Mouse (Mus musculus) fat pad, adult 2 months (tissue): ENCODE data around the gene Rnf26.
"Not testable (repeated sequence)": the region's sequence is repeated elsewhere in the genome, so short reads cannot be mapped to it uniquely, and the experiment has no call there.

Source experiments
- DNase-seq: peaks from one replicate; pipeline ENCODE4 v3.0.0-alpha.2; 2011; ENCODE audit warnings: low read depth, low spot score; ENCODE audit errors: extremely low read depth

Gene Rnf26

DNA sequence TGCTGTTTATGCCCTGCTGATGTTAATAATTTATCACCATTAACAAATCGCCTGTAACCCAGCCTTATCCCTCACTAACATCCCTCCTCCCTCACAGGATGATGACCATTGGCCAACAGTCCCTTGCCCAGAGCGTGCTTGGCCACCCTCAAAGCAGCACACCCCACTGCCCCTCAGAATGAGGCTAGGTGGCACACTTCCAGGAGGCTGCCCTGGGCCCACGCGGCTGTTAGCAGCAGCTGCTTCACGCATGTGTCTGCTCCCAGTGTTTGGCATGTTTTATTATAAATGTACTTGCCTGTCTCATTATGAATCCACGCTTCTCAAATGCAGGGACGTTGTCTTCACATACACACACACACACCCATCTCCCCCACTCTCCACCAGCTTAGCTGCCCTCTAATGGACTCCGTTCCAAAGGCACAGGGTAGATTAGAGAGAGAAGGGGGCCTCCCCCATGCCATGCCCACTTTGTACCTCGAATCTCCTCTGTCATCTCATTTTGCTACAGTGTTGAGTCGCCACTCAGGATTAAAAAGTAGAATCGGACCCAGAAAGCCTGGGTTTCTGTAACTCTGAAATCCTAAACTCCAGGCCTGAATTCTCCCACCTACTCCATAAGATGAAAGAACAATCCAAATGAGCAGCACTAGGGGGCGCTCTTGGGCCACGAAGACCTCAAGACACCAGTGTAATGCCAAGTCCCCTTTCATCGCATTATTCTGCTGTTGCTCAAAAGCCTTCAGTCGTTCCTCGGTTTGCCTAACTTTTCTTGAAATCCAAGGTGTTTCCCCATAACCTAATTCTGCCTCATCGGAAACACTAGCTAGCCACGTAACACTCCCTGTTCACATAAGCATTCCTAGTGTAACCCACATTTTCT lies 12.5 kb upstream of the Rnf26 start:
- peak; percentile 69 for DNase-seq

DNA sequence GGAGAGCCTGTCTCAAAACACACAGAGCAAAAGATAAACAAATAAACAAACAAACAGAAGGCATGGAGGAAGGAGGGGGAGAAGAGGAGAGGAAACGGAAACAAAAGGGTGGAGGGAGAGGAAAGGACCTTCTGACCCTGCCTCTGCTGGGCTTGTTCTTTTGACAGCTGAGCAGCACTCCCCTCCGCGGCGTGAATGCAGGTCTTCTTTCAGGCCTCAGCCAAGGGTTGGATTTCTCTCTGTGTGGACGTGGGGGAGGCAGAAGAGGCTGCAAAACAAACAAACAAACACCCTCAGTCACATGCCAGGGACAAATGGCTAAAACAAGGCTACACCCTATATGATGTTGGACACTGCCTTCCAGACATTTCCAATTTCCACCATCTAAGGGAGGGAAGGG lies 11.7 kb upstream of the Rnf26 start:
- DNase-seq: no peak

DNA sequence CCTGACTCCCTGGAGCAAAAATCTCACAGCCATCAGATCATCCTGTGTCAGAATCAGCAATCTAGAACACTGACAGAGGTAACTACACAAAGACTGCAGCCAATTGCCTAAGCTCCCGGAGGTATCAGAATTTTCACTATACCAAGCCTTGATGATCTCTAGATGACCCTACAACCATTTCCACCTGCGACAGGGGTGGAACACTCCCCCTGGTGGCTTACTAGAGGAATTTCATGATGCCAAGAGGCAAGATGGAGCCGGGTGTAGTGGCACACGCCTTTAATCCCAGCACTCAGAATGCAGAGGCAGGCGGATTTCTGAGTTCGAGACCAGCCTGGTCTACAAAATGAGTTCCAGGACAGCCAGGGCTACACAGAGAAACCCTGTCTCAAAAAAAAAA lies 11.0 kb upstream of the Rnf26 start:
- no peak for DNase-seq

GRCm38 (mm10) chr9:44119948-44120465 lies 6.7 kb upstream of the Rnf26 start:
- no peak for DNase-seq

DNA sequence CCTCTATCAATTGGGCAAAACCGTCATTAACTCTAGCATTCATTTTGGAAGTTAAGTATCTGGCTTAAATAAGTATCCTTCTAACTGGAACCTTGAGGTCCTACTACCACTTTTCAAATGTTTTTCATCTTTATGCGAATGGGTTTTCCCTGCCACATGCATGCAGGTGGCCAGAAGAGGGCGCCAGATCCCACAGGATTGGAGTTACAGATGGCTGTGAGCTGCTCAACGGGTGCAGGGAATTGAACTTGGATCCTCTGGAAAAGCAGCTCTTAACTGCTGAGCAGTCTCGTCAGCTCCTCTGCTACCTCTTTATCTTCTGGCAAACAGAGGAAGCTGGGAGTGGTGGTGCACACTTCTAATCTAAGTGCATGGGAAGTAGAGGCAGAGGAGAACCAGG lies 5.7 kb upstream of the Rnf26 start:
- no peak for DNase-seq

- no peak for DNase-seq
These were observed 2.9 kb upstream of the Rnf26 start for GRCm38 (mm10) chr9:44116182-44116581.

GRCm38 (mm10) chr9:44115599-44115998 lies 2.3 kb upstream of the Rnf26 start:
- no peak for DNase-seq

DNA sequence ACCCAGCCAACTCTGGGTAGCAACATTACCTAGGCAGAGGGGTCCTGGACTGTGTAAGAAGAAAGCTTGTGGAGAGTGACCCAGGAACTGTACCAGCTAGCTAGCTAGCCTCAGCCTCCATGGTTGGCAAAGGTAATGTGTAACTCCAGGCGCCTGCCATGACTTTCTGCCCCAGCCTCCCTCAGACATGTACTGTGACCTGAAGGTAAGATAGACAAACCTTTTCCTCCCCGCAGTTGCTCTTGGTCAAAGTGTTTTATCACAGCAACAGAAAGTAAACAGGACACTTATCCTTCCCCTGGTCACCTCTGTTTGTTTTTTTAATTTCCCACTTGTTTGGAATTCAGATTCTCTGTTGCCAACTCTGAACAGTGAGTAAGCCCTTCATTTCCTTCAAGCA lies 1.1 kb upstream of the Rnf26 start:
- no peak for DNase-seq

- not testable (repeated sequence) for DNase-seq
These were observed 1.4 kb downstream of the Rnf26 start for GRCm38 (mm10) chr9:44111909-44112308.

DNA sequence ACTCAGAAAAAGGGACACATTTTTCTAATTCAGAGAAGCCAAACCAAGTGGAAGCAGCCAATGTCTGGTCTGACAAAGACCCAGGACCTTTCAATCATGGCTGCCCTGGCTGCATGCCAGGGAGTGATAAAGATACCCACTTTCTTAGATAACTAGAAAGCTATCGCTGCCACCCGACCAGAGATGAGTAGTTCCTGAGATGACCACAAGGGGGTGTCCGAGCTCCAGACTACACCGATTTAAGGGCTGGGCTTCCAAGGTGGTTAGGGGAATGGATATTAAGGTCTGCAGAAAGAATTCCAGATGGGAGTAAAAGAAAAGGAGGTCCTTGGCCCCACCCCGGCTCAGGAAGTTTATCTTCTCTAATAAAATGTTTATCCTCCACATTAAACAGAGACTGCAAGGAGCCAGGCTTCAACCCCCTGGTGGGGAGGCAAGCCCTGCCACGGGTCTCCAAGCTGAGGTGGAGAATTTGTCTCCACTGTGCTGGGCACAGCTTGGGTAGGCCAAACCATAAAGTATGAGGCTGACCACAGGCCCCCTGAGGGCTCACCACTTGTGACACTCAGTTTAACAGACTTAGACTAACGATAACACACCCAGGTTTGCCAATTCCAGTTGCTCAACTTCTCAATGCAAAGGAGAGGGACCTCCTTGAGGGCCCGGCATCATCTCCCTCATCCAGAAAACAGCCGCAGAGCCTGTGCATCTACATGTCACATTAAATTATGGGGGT lies 3.8 kb downstream of the Rnf26 start:
- DNase-seq: no peak

DNA sequence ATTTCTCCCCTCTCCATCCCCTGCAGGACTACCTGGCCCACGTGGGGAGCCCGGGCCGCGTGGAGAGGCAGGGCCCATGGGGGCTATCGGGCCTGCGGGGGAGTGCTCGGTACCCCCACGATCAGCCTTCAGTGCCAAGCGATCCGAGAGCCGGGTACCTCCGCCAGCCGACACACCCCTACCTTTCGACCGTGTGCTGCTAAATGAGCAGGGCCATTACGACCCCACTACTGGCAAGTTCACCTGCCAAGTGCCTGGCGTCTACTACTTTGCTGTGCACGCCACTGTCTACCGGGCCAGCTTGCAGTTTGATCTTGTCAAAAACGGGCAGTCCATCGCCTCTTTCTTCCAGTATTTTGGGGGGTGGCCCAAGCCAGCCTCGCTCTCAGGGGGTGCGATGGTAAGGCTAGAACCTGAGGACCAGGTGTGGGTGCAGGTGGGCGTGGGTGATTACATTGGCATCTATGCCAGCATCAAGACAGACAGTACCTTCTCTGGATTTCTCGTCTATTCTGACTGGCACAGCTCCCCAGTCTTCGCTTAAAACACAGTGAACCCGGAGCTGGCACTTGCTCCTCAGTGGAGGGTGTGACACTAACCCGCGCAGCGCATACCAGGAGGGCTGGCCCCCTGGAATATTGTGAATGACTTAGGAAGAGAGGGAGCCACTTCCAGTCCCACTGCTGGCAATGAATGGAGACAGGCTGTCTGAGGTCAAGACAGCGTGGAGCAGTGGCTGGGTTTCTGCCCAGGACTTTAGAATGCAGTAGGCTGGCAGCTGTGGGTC lies 4.9 kb downstream of the Rnf26 start:
- no peak for DNase-seq

DNA sequence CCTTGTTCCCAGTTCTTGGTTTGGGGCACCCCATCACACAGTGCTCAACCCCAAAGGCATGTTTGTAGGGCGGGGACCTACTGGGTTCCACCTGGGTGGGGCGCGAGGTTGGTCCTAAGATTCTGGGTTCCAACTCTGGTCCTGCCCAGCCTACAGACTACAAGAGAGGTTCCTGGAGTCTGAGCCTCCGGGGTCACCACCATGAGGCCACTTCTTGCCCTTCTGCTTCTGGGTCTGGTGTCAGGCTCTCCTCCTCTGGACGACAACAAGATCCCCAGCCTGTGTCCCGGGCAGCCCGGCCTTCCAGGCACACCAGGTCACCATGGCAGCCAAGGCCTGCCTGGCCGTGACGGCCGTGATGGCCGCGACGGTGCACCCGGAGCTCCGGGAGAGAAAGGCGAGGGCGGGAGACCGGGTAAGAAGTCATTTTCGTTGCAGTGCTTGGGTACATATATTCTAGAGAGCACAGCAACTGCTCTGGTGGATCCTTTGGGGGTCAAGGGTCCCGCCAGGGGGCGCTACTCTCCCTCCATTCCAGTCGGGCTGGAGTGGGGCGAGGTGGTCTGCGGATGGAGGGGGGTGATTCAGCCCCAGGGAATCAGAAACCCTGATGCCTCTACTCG lies 5.6 kb downstream of the Rnf26 start:
- no peak for DNase-seq

GRCm38 (mm10) chr9:44107110-44107509 lies 6.2 kb downstream of the Rnf26 start, which contains the start of gene C1qtnf5:
TSS of gene C1qtnf5 (plus strand) at chr9:44107245.
- no peak for DNase-seq

DNA sequence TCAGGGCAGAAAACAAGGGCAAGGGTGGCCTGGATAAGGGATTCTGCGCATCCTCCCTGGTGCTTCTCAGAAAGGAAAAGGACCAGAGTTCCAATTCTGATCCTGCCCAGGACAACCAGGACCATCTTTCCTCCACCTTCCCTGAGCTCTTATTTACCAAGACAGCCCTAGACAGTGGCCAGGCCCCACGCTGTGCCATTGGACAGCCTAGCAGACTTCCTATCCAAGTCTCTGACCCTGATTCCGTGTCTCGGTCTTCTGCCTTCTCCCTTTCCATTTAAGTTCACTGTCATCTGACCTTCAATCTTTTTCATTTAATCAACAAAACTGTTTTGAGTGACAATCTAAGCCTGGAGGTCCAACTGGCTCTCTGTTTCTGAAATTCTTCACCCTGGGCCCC lies 6.7 kb downstream of the Rnf26 start:
- no peak for DNase-seq

- DNase-seq: no peak
These were observed 7.1 kb downstream of the Rnf26 start for GRCm38 (mm10) chr9:44106182-44106581.

GRCm38 (mm10) chr9:44105781-44106180 lies 7.5 kb downstream of the Rnf26 start:
- no peak for DNase-seq

GRCm38 (mm10) chr9:44104881-44105280 lies 8.4 kb downstream of the Rnf26 start:
- no peak for DNase-seq

GRCm38 (mm10) chr9:44101490-44101889 lies 11.8 kb downstream of the Rnf26 start, which contains the start of gene Mfrp:
TSS of gene Mfrp (plus strand) at chr9:44101729.
- DNase-seq: no peak

GRCm38 (mm10) chr9:44096536-44096935 lies 16.8 kb downstream of the Rnf26 start:
- DNase-seq: no peak

GRCm38 (mm10) chr9:44095781-44096180 lies 17.5 kb downstream of the Rnf26 start:
- DNase-seq: no peak

GRCm38 (mm10) chr9:44094737-44095136 lies 18.6 kb downstream of the Rnf26 start:
- no peak for DNase-seq
